Mouse (Mus musculus) cortical plate, adult 2 months (tissue): Measurements from ENCODE around the gene Rin2. TPM values are rescaled to one million over a fixed set of nuclear protein-coding genes. Genes with fewer than 3 reads are reported as not detected.

ENCODE experiments used
- H3K27ac ChIP-seq: fragments of 200-500 bp; 2 replicates; pipeline ENCODE4 v1.5.1; 2012; ENCODE audit warnings: low read length, control low read depth, inconsistent platforms; ENCODE audit not compliant: insufficient read depth
- H3K4me1 ChIP-seq: fragments of 200-500 bp; 2 replicates; pipeline ENCODE4 v1.6.1; 2011; ENCODE audit warnings: low read length; ENCODE audit not compliant: control insufficient read depth, insufficient read depth
- H3K4me3 ChIP-seq: fragments of 200-500 bp; 2 replicates; pipeline ENCODE4 v1.5.1; 2011; ENCODE audit warnings: mild to moderate bottlenecking, low read length, control low read depth; ENCODE audit not compliant: insufficient read depth
- CTCF ChIP-seq: fragments of 200-500 bp; IDR thresholded peaks from 2 replicates; pipeline ENCODE4 v1.5.1; 2011; ENCODE audit warnings: mild to moderate bottlenecking, control low read depth, low read length; ENCODE audit not compliant: insufficient read depth; ENCODE audit errors: extremely low read depth
- POLR2A ChIP-seq: fragments of 200-500 bp; IDR thresholded peaks from 2 replicates; pipeline ENCODE4 v1.6.1; 2011; ENCODE audit warnings: mild to moderate bottlenecking, low read length, control low read depth; ENCODE audit not compliant: insufficient read depth; ENCODE audit errors: extremely low read depth
- polyA plus RNA-seq: library from polyadenylated mRNA; depleted of rRNA; stranded (reverse); fragments of >200 nt; gene quantifications from 2 replicates; pipeline ENCODE4 v1.2.3, GENCODE M21; 2012; rRNA removed

Gene Rin2
- 16.9 and 17.8 TPM in 2 replicates for polyA plus RNA-seq

GRCm38 (mm10) chr2:145675142-145675755, at the start of gene Rin2:
TSS of gene Rin2 (plus strand) at chr2:145675215.
- TF ChIP-seq CTCF (no peak), POLR2A (no peak)
- Histone ChIP-seq H3K4me3 (peak within 1 kb of the TSS; percentile 58), H3K27ac (no peak within 1 kb of the TSS), H3K4me1 (no peaks in the 10 kb centered on the region)

- H3K4me3 ChIP-seq: no peak overlapping the region
- TF ChIP-seq CTCF (no peak), POLR2A (no peak)
- no peak overlapping the region for H3K27ac ChIP-seq
- no peaks in the 10 kb centered on the region for H3K4me1 ChIP-seq
Observed at GRCm38 (mm10) chr2:145631123-145631798, 43.8 kb upstream of the Rin2 start.

GRCm38 (mm10) chr2:145631799-145632174, 43.2 kb upstream of the Rin2 start:
- no peaks in the 10 kb centered on the region for H3K4me1 ChIP-seq
- H3K27ac ChIP-seq: no peak overlapping the region
- H3K4me3 ChIP-seq: no peak overlapping the region
- TF ChIP-seq POLR2A (no peak), CTCF (no peak)

- H3K4me1 ChIP-seq: no peaks in the 10 kb centered on the region
- no peak for TF ChIP-seq CTCF
- no peak overlapping the region for H3K4me3 ChIP-seq
- H3K27ac ChIP-seq: no peak overlapping the region
Observed at GRCm38 (mm10) chr2:145633811-145634210, 41.2 kb upstream of the Rin2 start.

GRCm38 (mm10) chr2:145640255-145640984, 34.6 kb upstream of the Rin2 start:
- Histone ChIP-seq H3K4me3 (no peak overlapping the region), H3K27ac (no peak overlapping the region), H3K4me1 (no peaks in the 10 kb centered on the region)
- TF ChIP-seq POLR2A: no peak
- TF ChIP-seq CTCF: no peak

GRCm38 (mm10) chr2:145655373-145655960, 19.5 kb upstream of the Rin2 start:
- H3K27ac ChIP-seq: no peak overlapping the region
- no peak overlapping the region for H3K4me3 ChIP-seq
- no peak for TF ChIP-seq POLR2A
- no peak for TF ChIP-seq CTCF
- no peaks in the 10 kb centered on the region for H3K4me1 ChIP-seq

GRCm38 (mm10) chr2:145656121-145656520, 18.9 kb upstream of the Rin2 start:
- H3K4me1 ChIP-seq: no peaks in the 10 kb centered on the region
- no peak for TF ChIP-seq POLR2A
- no peak for TF ChIP-seq CTCF
- no peak overlapping the region for H3K27ac ChIP-seq
- no peak overlapping the region for H3K4me3 ChIP-seq

- no peak for TF ChIP-seq POLR2A
- TF ChIP-seq CTCF: no peak
- Histone ChIP-seq H3K4me3 (no peak overlapping the region), H3K4me1 (no peaks in the 10 kb centered on the region), H3K27ac (no peak overlapping the region)
Observed at GRCm38 (mm10) chr2:145656716-145657115, 18.3 kb upstream of the Rin2 start.

- Histone ChIP-seq H3K27ac (no peak overlapping the region), H3K4me3 (no peak overlapping the region), H3K4me1 (no peaks in the 10 kb centered on the region)
- TF ChIP-seq CTCF (no peak), POLR2A (no peak)
Observed at GRCm38 (mm10) chr2:145661242-145661641, 13.8 kb upstream of the Rin2 start.
